Mouse (Mus musculus) heart, embryonic 16.5 days (tissue): ENCODE data around the gene Rapgef2. TPM values are rescaled to one million over a fixed set of nuclear protein-coding genes. Genes with fewer than 3 reads are reported as not detected.

ENCODE experiments used
- ATAC-seq: fragments of 200-750 bp; cut with Nextera tagmentation; replicated peaks from 2 replicates; pipeline ENCODE4 v1.8.0; 2017; ENCODE audit warnings: moderate number of reproducible peaks; ENCODE audit not compliant: insufficient read depth, low FRiP score; ENCODE audit errors: extremely low read depth
- H3K27ac ChIP-seq: fragments of 300-500 bp; sonication (generic); 2 replicates; pipeline ENCODE4 v1.5.1; 2014; ENCODE audit warnings: mild to moderate bottlenecking, low read length, control low read depth, moderate library complexity
- H3K27me3 ChIP-seq: fragments of 300-500 bp; sonication (generic); 2 replicates; pipeline ENCODE4 v1.6.1; 2014; ENCODE audit warnings: low read length, mixed read lengths; ENCODE audit not compliant: control insufficient read depth, insufficient read depth
- H3K36me3 ChIP-seq: fragments of 300-500 bp; sonication (generic); 2 replicates; pipeline ENCODE4 v1.6.1; 2014; ENCODE audit not compliant: control insufficient read depth, insufficient read depth
- H3K4me1 ChIP-seq: fragments of 300-500 bp; sonication (generic); 2 replicates; pipeline ENCODE4 v1.6.1; 2014; ENCODE audit warnings: low read length, mixed read lengths; ENCODE audit not compliant: control insufficient read depth, insufficient read depth
- H3K4me2 ChIP-seq: fragments of 300-500 bp; sonication (generic); 2 replicates; pipeline ENCODE4 v1.6.1; 2014; ENCODE audit warnings: low read depth, mild to moderate bottlenecking, control low read depth, low read length
- H3K4me3 ChIP-seq: fragments of 300-500 bp; sonication (generic); 2 replicates; pipeline ENCODE4 v1.5.1; 2014; ENCODE audit warnings: mild to moderate bottlenecking, control low read depth, low read length
- H3K9ac ChIP-seq: fragments of 300-500 bp; sonication (generic); 2 replicates; pipeline ENCODE4 v1.6.1; 2014; ENCODE audit warnings: low read length, control low read depth
- H3K9me3 ChIP-seq: fragments of 300-500 bp; sonication (generic); replicated peaks from 2 replicates; pipeline ENCODE4 v1.6.1; 2016; ENCODE audit warnings: low read length; ENCODE audit not compliant: control insufficient read depth
- WGBS: fragments of 180-500 bp; shearing (Covaris S2); extraction: QIAGEN DNeasy Blood & Tissue Kit; methylation state at CpG from one replicate; pipeline ENCODE4 v1.1.7; 2014; 5-methylcytosine and 5-hydroxymethylcytosine counted together
- polyA plus RNA-seq: library from polyadenylated mRNA; unstranded; fragments of >200 nt; fragmentation: Nextera tagmentation; extraction: Ambion mirVana; gene quantifications from 2 replicates; pipeline ENCODE4 v1.2.1, GENCODE M21; 2015

The Rapgef2 gene
- polyA plus RNA-seq, 1 experiment from 2014 or later = 4.9 TPM

GRCm38 (mm10) chr3:79269872-79270271 lies 16.4 kb downstream of the Rapgef2 start:
- Histone ChIP-seq H3K27me3 (no peaks in the 10 kb centered on the region), H3K36me3 (no peaks in the 10 kb centered on the region), H3K9me3 (no peaks in the 10 kb centered on the region), H3K4me3 (no peak overlapping the region), H3K27ac (no peak overlapping the region), H3K9ac (no peak overlapping the region), H3K4me1 (peaks cover 23% of the 10 kb centered on the region), H3K4me2 (no peak overlapping the region)
- WGBS = 76% methylated on average over 8 of the region's 8 CpGs
- ATAC-seq = no peak

GRCm38 (mm10) chr3:79266976-79267375 lies 19.3 kb downstream of the Rapgef2 start:
- Histone ChIP-seq H3K4me3 (no peak overlapping the region), H3K4me1 (peaks cover 17% of the 10 kb centered on the region), H3K27me3 (no peaks in the 10 kb centered on the region), H3K9me3 (no peaks in the 10 kb centered on the region), H3K9ac (no peak overlapping the region), H3K27ac (no peak overlapping the region), H3K36me3 (no peaks in the 10 kb centered on the region), H3K4me2 (no peak overlapping the region)
- WGBS = 68% methylated on average over 6 of the region's 6 CpGs
- ATAC-seq = no peak

- no peak overlapping the region for H3K4me3 ChIP-seq
- no peaks in the 10 kb centered on the region for H3K36me3 ChIP-seq
- WGBS = 53% methylated on average over 6 of the region's 6 CpGs
- H3K9ac ChIP-seq = no peak overlapping the region
- H3K27ac ChIP-seq = no peak overlapping the region
- H3K9me3 ChIP-seq = no peaks in the 10 kb centered on the region
- ATAC-seq = no peak
- no peak overlapping the region for H3K4me2 ChIP-seq
- H3K27me3 ChIP-seq = no peaks in the 10 kb centered on the region
- peaks cover 14% of the 10 kb centered on the region for H3K4me1 ChIP-seq
Observed at GRCm38 (mm10) chr3:79261816-79262316, 24.5 kb downstream of the Rapgef2 start.

GRCm38 (mm10) chr3:79254023-79254422 lies 32.3 kb downstream of the Rapgef2 start:
- ATAC-seq = no peak
- Histone ChIP-seq H3K4me2 (no peak overlapping the region), H3K27me3 (no peaks in the 10 kb centered on the region)

GRCm38 (mm10) chr3:79253416-79253815 lies 32.9 kb downstream of the Rapgef2 start:
- Histone ChIP-seq H3K36me3 (peaks cover 2% of the 10 kb centered on the region; the same call in 1 of the 2 replicates), H3K4me2 (peak overlapping the region; percentile 39), H3K27ac (peak overlapping the region; percentile 47), H3K9ac (0 out of 2 replicates have a peak overlapping the region, but pooled peaks have one; percentile 13), H3K4me3 (no peak overlapping the region; the same call in 1 of the 2 replicates), H3K27me3 (no peaks in the 10 kb centered on the region), H3K9me3 (peaks cover 4% of the 10 kb centered on the region; the same call in 1 of the 2 replicates), H3K4me1 (peaks cover 20% of the 10 kb centered on the region)
- ATAC-seq = no peak
- WGBS = 51% methylated on average over 9 of the region's 9 CpGs

More at GRCm38 (mm10) chr3:79254023-79254422, 32.3 kb downstream of the Rapgef2 start:
- H3K9me3 ChIP-seq = peaks cover 4% of the 10 kb centered on the region; the same call in 1 of the 2 replicates
- no peak overlapping the region for H3K9ac ChIP-seq
- no peak overlapping the region for H3K4me3 ChIP-seq
- H3K36me3 ChIP-seq = peaks cover 2% of the 10 kb centered on the region; the same call in 1 of the 2 replicates
- 84% methylated on average over 3 of the region's 3 CpGs for WGBS
- peaks cover 18% of the 10 kb centered on the region for H3K4me1 ChIP-seq
- H3K27ac ChIP-seq = no peak overlapping the region

DNA sequence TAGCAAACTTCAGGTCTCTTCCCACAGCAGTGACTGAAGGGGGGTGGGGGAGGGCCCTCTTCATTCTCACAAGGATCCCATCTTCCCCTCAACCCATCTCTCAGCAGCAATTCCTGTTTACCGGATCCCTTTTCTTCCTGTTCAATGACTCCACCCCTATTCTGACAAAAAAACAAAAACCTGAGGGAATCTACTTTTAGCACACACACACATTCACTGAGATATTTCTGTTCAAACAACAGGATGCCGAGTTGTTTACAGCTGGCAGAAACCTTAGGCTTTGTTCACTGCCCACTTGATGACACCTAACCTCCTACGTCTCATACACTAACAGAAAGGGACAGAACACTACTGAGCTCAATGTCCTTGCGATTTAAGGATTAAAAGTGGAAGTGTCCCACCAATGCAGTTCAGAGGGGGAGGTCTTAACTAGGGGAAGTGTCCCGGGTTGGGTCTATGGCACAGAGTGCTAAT lies 33.4 kb downstream of the Rapgef2 start:
- Histone ChIP-seq H3K9ac (0 out of 2 replicates have a peak overlapping the region, but pooled peaks have one; percentile 13), H3K9me3 (peaks cover 4% of the 10 kb centered on the region; the same call in 1 of the 2 replicates), H3K4me3 (no peak overlapping the region; the same call in 1 of the 2 replicates)

GRCm38 (mm10) chr3:79249955-79250354 lies 36.4 kb downstream of the Rapgef2 start:
- Histone ChIP-seq H3K4me3 (no peak overlapping the region), H3K4me2 (no peak overlapping the region), H3K9me3 (peaks cover 4% of the 10 kb centered on the region; the same call in 1 of the 2 replicates), H3K4me1 (peaks cover 38% of the 10 kb centered on the region), H3K27me3 (no peaks in the 10 kb centered on the region), H3K9ac (no peak overlapping the region), H3K27ac (no peak overlapping the region), H3K36me3 (peaks cover 2% of the 10 kb centered on the region; the same call in 1 of the 2 replicates)
- ATAC-seq = no peak
- WGBS = 73% methylated on average over 1 of the region's 1 CpGs

More for the DNA sequence above, 33.4 kb downstream of the Rapgef2 start:
- 42% methylated on average over 5 of the region's 5 CpGs for WGBS
- Histone ChIP-seq H3K4me2 (peak overlapping the region; percentile 39), H3K27me3 (no peaks in the 10 kb centered on the region), H3K36me3 (peaks cover 2% of the 10 kb centered on the region; the same call in 1 of the 2 replicates), H3K27ac (peak overlapping the region; percentile 47), H3K4me1 (peaks cover 25% of the 10 kb centered on the region)
- no peak; the same call in 1 of the 2 replicates for ATAC-seq

GRCm38 (mm10) chr3:79248659-79249235 lies 37.6 kb downstream of the Rapgef2 start:
- peaks cover 4% of the 10 kb centered on the region; the same call in 1 of the 2 replicates for H3K9me3 ChIP-seq
- no peak overlapping the region for H3K4me3 ChIP-seq
- 78% methylated on average over 5 of the region's 5 CpGs for WGBS
- H3K4me1 ChIP-seq = peaks cover 43% of the 10 kb centered on the region
- no peaks in the 10 kb centered on the region for H3K27me3 ChIP-seq
- ATAC-seq = no peak
- H3K9ac ChIP-seq = no peak overlapping the region
- H3K36me3 ChIP-seq = peaks cover 2% of the 10 kb centered on the region; the same call in 1 of the 2 replicates
- H3K4me2 ChIP-seq = no peak overlapping the region
- peak overlapping the region; percentile 14; the same call in 1 of the 2 replicates for H3K27ac ChIP-seq

GRCm38 (mm10) chr3:79248208-79248607 lies 38.1 kb downstream of the Rapgef2 start:
- Histone ChIP-seq H3K9ac (no peak overlapping the region), H3K27ac (peak overlapping the region; percentile 44), H3K4me3 (no peak overlapping the region), H3K27me3 (no peaks in the 10 kb centered on the region), H3K9me3 (peaks cover 4% of the 10 kb centered on the region; the same call in 1 of the 2 replicates), H3K4me1 (peaks cover 43% of the 10 kb centered on the region), H3K36me3 (peaks cover 2% of the 10 kb centered on the region; the same call in 1 of the 2 replicates), H3K4me2 (no peak overlapping the region)
- 45% methylated on average over 11 of the region's 11 CpGs for WGBS
- no peak; the same call in 1 of the 2 replicates for ATAC-seq
